Mouse (Mus musculus): Measurements from ENCODE around the gene Ecm1. TPM values are rescaled to one million over a fixed set of nuclear protein-coding genes. Genes with fewer than 3 reads are reported as not detected.

Ecm1 gene
- 22.9 and 63.8 TPM in 2 replicates for total RNA-seq (2014; rRNA removed; ENCODE audit: low replicate concordance)
- polyA plus RNA-seq (2015; fragmentation: Nextera tagmentation; extraction: Ambion mirVana): 55.8 and 59.6 TPM in 2 replicates

GRCm38 (mm10) chr3:95739353-95740104, at the start of gene Ecm1:
TSS of gene Ecm1 (minus strand) at chr3:95739569.
- Histone ChIP-seq H3K36me3 (replicated peaks; ENCODE audit: control insufficient read depth, insufficient read depth, low read length) (peaks cover 31% of the 10 kb centered on the region), H3K9ac (replicated peaks; ENCODE audit: low read depth, low read length) (peak within 1 kb of the TSS; percentile 44), H3K4me1 (ENCODE audit: control insufficient read depth, insufficient read depth) (peaks cover 30% of the 10 kb centered on the region), H3K4me2 (ENCODE audit: low read depth, low read length) (peak within 1 kb of the TSS; percentile 52), H3K9me3 (replicated peaks; ENCODE audit: control insufficient read depth, low read length) (no peaks in the 10 kb centered on the region), H3K27ac (ENCODE audit: low read depth) (peak within 1 kb of the TSS; percentile 93), H3K4me3 (ENCODE audit: low read depth, low read length) (peak within 1 kb of the TSS; percentile 17), H3K27me3 (ENCODE audit: control insufficient read depth, insufficient read depth, low read length) (no peaks in the 10 kb centered on the region)
- ATAC-seq (ENCODE audit: insufficient read depth, low read depth) (peak; percentile 67), DNase-seq (ENCODE audit: low spot score) (peak; percentile 81)
- TF ChIP-seq EP300 (IDR thresholded peaks at IDR 0.05; ENCODE audit: low read depth) (no peak), CTCF (IDR thresholded peaks at IDR 0.05; ENCODE audit: low read depth) (no peak)
- WGBS: 33% methylated on average over 7 of the region's 7 CpGs

GRCm38 (mm10) chr3:95785501-95785900, 46.1 kb upstream of the Ecm1 start:
- no peaks in the 10 kb centered on the region for H3K9me3 ChIP-seq (replicated peaks; ENCODE audit: control insufficient read depth, low read length)
- no peak overlapping the region for H3K4me3 ChIP-seq (ENCODE audit: low read depth, low read length)
- no peaks in the 10 kb centered on the region for H3K27me3 ChIP-seq (ENCODE audit: control insufficient read depth, insufficient read depth, low read length)
- no peak for TF ChIP-seq EP300 (IDR thresholded peaks at IDR 0.05; ENCODE audit: low read depth)
- ATAC-seq (ENCODE audit: insufficient read depth, low read depth) (no peak), DNase-seq (ENCODE audit: low spot score) (no peak)
- H3K9ac ChIP-seq (replicated peaks; ENCODE audit: low read depth, low read length): no peak overlapping the region
- WGBS: 94% methylated on average over 4 of the region's 4 CpGs
- H3K36me3 ChIP-seq (replicated peaks; ENCODE audit: control insufficient read depth, insufficient read depth, low read length): peaks cover 74% of the 10 kb centered on the region
- no peak overlapping the region for H3K27ac ChIP-seq (ENCODE audit: low read depth)
- no peak overlapping the region for H3K4me2 ChIP-seq (ENCODE audit: low read depth, low read length)
- no peaks in the 10 kb centered on the region for H3K4me1 ChIP-seq (ENCODE audit: control insufficient read depth, insufficient read depth)

- no peak for ATAC-seq (ENCODE audit: insufficient read depth, low read depth)
- peaks cover 69% of the 10 kb centered on the region for H3K36me3 ChIP-seq (replicated peaks; ENCODE audit: control insufficient read depth, insufficient read depth, low read length)
These were observed 32.6 kb upstream of the Ecm1 start for GRCm38 (mm10) chr3:95771985-95772384.

GRCm38 (mm10) chr3:95765534-95765933, 26.2 kb upstream of the Ecm1 start:
- ATAC-seq (ENCODE audit: insufficient read depth, low read depth) (no peak), DNase-seq (ENCODE audit: low spot score) (no peak)
- peaks cover 49% of the 10 kb centered on the region for H3K36me3 ChIP-seq (replicated peaks; ENCODE audit: control insufficient read depth, insufficient read depth, low read length)
- no peaks in the 10 kb centered on the region for H3K9me3 ChIP-seq (replicated peaks; ENCODE audit: control insufficient read depth, low read length)
- H3K4me3 ChIP-seq (ENCODE audit: low read depth, low read length): no peak overlapping the region
- H3K4me2 ChIP-seq (ENCODE audit: low read depth, low read length): no peak overlapping the region
- TF ChIP-seq EP300 (IDR thresholded peaks at IDR 0.05; ENCODE audit: low read depth) (no peak), CTCF (IDR thresholded peaks at IDR 0.05; ENCODE audit: low read depth) (no peak)
- no peak overlapping the region for H3K9ac ChIP-seq (replicated peaks; ENCODE audit: low read depth, low read length)
- no peaks in the 10 kb centered on the region for H3K4me1 ChIP-seq (ENCODE audit: control insufficient read depth, insufficient read depth)
- no peaks in the 10 kb centered on the region for H3K27me3 ChIP-seq (ENCODE audit: control insufficient read depth, insufficient read depth, low read length)
- no peak overlapping the region for H3K27ac ChIP-seq (ENCODE audit: low read depth)
- 85% methylated on average over 10 of the region's 10 CpGs for WGBS

More at GRCm38 (mm10) chr3:95771985-95772384, 32.6 kb upstream of the Ecm1 start:
- no peaks in the 10 kb centered on the region for H3K9me3 ChIP-seq (replicated peaks; ENCODE audit: control insufficient read depth, low read length)
- H3K27ac ChIP-seq (ENCODE audit: low read depth): no peak overlapping the region
- peak; percentile 32 for DNase-seq (ENCODE audit: low spot score)
- H3K4me3 ChIP-seq (ENCODE audit: low read depth, low read length): no peak overlapping the region
- no peak overlapping the region for H3K9ac ChIP-seq (replicated peaks; ENCODE audit: low read depth, low read length)
- no peaks in the 10 kb centered on the region for H3K27me3 ChIP-seq (ENCODE audit: control insufficient read depth, insufficient read depth, low read length)
- no peak for TF ChIP-seq EP300 (IDR thresholded peaks at IDR 0.05; ENCODE audit: low read depth)
- peak; percentile 64 for TF ChIP-seq CTCF (IDR thresholded peaks at IDR 0.05; ENCODE audit: low read depth)
- H3K4me1 ChIP-seq (ENCODE audit: control insufficient read depth, insufficient read depth): no peaks in the 10 kb centered on the region
- H3K4me2 ChIP-seq (ENCODE audit: low read depth, low read length): no peak overlapping the region

GRCm38 (mm10) chr3:95763811-95764210, 24.4 kb upstream of the Ecm1 start:
- 83% methylated on average over 10 of the region's 10 CpGs for WGBS
- H3K9me3 ChIP-seq (replicated peaks; ENCODE audit: control insufficient read depth, low read length): no peaks in the 10 kb centered on the region
- H3K9ac ChIP-seq (replicated peaks; ENCODE audit: low read depth, low read length): no peak overlapping the region
- no peak overlapping the region for H3K4me3 ChIP-seq (ENCODE audit: low read depth, low read length)
- H3K27me3 ChIP-seq (ENCODE audit: control insufficient read depth, insufficient read depth, low read length): no peaks in the 10 kb centered on the region
- no peak overlapping the region for H3K27ac ChIP-seq (ENCODE audit: low read depth)
- no peak for DNase-seq (ENCODE audit: low spot score)
- TF ChIP-seq EP300 (IDR thresholded peaks at IDR 0.05; ENCODE audit: low read depth): no peak
- TF ChIP-seq CTCF (IDR thresholded peaks at IDR 0.05; ENCODE audit: low read depth): no peak
- H3K4me2 ChIP-seq (ENCODE audit: low read depth, low read length): no peak overlapping the region
- no peak for ATAC-seq (ENCODE audit: insufficient read depth, low read depth)
- peaks cover 2% of the 10 kb centered on the region; the same call in 1 of the 2 replicates for H3K4me1 ChIP-seq (ENCODE audit: control insufficient read depth, insufficient read depth)
- peaks cover 43% of the 10 kb centered on the region for H3K36me3 ChIP-seq (replicated peaks; ENCODE audit: control insufficient read depth, insufficient read depth, low read length)

All from heart, postnatal 0 days (tissue).